Mouse (Mus musculus) erythroblast, adult 5-6 weeks (primary cell): ENCODE results near the gene Pef1. TPM values are rescaled to one million over a fixed set of nuclear protein-coding genes. Genes with fewer than 3 reads are reported as not detected.

ENCODE experiments used
- ATAC-seq: replicated peaks from 2 replicates; pipeline ENCODE4 v1.8.0; 2016; ENCODE audit warnings: moderate number of reproducible peaks, mild to moderate bottlenecking, moderate TSS enrichment, inconsistent platforms; ENCODE audit not compliant: poor library complexity, low FRiP score, severe bottlenecking
- total RNA-seq, 2 experiments: library from RNA; stranded (forward) in 1 of 2; stranded (reverse) in 1 of 2; fragments of 150-400 nt in 1 of 2; fragments of 200-764, 138-1000 nt in 1 of 2; gene quantifications; 2 replicates each; pipeline versions ENCODE4 v1.2.3 to v1.2.4; 2015 to 2017; ENCODE audit warnings: low replicate concordance in 2 of 2

The Pef1 gene
- total RNA-seq, 2 experiments from 2014 or later, result 29.5 to 43.0 TPM

- no peak for ATAC-seq
Observed at GRCm38 (mm10) chr4:130085246-130085820, 17.0 kb upstream of the Pef1 start.

- ATAC-seq, result peak; percentile 81
Observed at GRCm38 (mm10) chr4:130087293-130087692, 15.1 kb upstream of the Pef1 start.

GRCm38 (mm10) chr4:130095137-130095536, 7.2 kb upstream of the Pef1 start:
- no peak for ATAC-seq

- no peak for ATAC-seq
Observed at GRCm38 (mm10) chr4:130101183-130101582, 1.2 kb upstream of the Pef1 start.

GRCm38 (mm10) chr4:130103632-130104031, 1.3 kb downstream of the Pef1 start:
- ATAC-seq, result no peak

- no peak for ATAC-seq
Observed at GRCm38 (mm10) chr4:130104584-130104983, 2.2 kb downstream of the Pef1 start.

GRCm38 (mm10) chr4:130107065-130107443, 4.7 kb downstream of the Pef1 start:
- ATAC-seq, result peak; percentile 67

GRCm38 (mm10) chr4:130107444-130108131, 5.2 kb downstream of the Pef1 start:
- ATAC-seq, result peak; percentile 91

GRCm38 (mm10) chr4:130108929-130109328, 6.6 kb downstream of the Pef1 start:
- ATAC-seq, result no peak

- no peak for ATAC-seq
Observed at GRCm38 (mm10) chr4:130109666-130110065, 7.3 kb downstream of the Pef1 start.

GRCm38 (mm10) chr4:130110091-130110490, 7.7 kb downstream of the Pef1 start:
- ATAC-seq, result no peak

GRCm38 (mm10) chr4:130112299-130112698, 9.9 kb downstream of the Pef1 start:
- 0 out of 2 replicates have a peak, but pooled peaks have one; percentile 19 for ATAC-seq

GRCm38 (mm10) chr4:130112732-130113131, 10.4 kb downstream of the Pef1 start:
- ATAC-seq, result no peak

- ATAC-seq, result no peak
Observed at GRCm38 (mm10) chr4:130120752-130121151, 18.4 kb downstream of the Pef1 start.

GRCm38 (mm10) chr4:130121560-130121959, 19.2 kb downstream of the Pef1 start:
- no peak for ATAC-seq

- ATAC-seq, result no peak
Observed at GRCm38 (mm10) chr4:130123020-130123419, 20.7 kb downstream of the Pef1 start.

GRCm38 (mm10) chr4:130124110-130124509, 21.8 kb downstream of the Pef1 start:
- ATAC-seq, result no peak

- ATAC-seq, result no peak
Observed at GRCm38 (mm10) chr4:130125164-130125563, 22.8 kb downstream of the Pef1 start.

- no peak for ATAC-seq
Observed at GRCm38 (mm10) chr4:130125935-130126334, 23.6 kb downstream of the Pef1 start.

GRCm38 (mm10) chr4:130128907-130129306, 26.5 kb downstream of the Pef1 start:
- no peak for ATAC-seq

GRCm38 (mm10) chr4:130130082-130130481, 27.7 kb downstream of the Pef1 start:
- ATAC-seq, result no peak
